Mouse (Mus musculus): ENCODE data around the gene Ubac1.

DNA sequence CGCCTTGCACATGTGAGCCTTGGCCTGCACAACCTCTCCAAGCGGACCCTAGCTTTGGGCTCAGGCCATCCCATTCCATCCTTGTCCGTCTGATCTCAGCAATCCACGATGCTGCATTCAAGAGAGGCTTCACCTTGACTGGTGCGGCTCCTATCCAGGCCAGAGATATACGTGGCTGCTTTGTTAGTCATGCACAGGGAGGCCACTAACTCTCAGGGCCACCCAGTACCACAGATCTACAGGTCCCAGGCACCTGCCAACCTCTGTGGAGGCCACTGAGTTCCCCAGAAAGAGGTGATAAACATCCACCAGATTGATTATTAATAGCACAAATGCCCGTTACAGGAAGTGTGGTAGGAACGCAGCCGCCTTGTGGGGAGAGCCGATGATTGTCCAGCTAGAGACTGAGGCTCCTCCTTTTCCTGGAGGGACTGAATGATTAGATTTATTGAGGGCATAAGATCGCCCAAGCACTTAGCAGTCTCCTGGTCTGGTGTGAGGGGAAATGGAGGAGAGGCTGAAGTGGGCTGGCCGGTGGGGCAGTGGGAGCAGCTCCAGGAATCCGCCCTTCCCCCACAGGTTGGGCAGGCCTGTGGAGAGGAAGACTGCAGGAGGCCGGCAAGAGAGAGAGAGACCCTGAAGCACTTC lies 19.7 kb upstream of the Ubac1 start:
- no peak for TF ChIP-seq POLR2A (IDR thresholded peaks at IDR 0.05; ENCODE audit: borderline replicate concordance, insufficient read depth, low read length)
- TF ChIP-seq CTCF (IDR thresholded peaks at IDR 0.05; ENCODE audit: borderline replicate concordance, insufficient read depth, low read depth, low read length) = no peak
